Mouse (Mus musculus) forebrain, embryonic 16.5 days (tissue): ENCODE data around the gene Tex46. TPM values are rescaled to one million over a fixed set of nuclear protein-coding genes. Genes with fewer than 3 reads are reported as not detected.

Source experiments
- ATAC-seq: fragments of 200-750 bp; cut with Nextera tagmentation; 2 replicates; pipeline ENCODE4 v1.8.0; 2017; ENCODE audit warnings: mild to moderate bottlenecking, moderate library complexity
- H3K27ac ChIP-seq: fragments of 300-500 bp; sonication (generic); 2 replicates; pipeline ENCODE4 v1.5.1; 2014; ENCODE audit warnings: low read length, control low read depth
- H3K27me3 ChIP-seq: fragments of 300-500 bp; sonication (generic); replicated peaks from 2 replicates; pipeline ENCODE4 v1.6.1; 2014; ENCODE audit warnings: low read length; ENCODE audit not compliant: control insufficient read depth, insufficient read depth
- H3K36me3 ChIP-seq: fragments of 300-500 bp; sonication (generic); 2 replicates; pipeline ENCODE4 v1.6.1; 2014; ENCODE audit not compliant: control insufficient read depth, insufficient read depth
- H3K4me1 ChIP-seq: fragments of 300-500 bp; sonication (generic); replicated peaks from 2 replicates; pipeline ENCODE4 v1.6.1; 2014; ENCODE audit warnings: low read length; ENCODE audit not compliant: control insufficient read depth, insufficient read depth
- H3K4me2 ChIP-seq: fragments of 300-500 bp; sonication (generic); 2 replicates; pipeline ENCODE4 v1.6.1; 2014; ENCODE audit warnings: mild to moderate bottlenecking, low read length, control low read depth
- H3K4me3 ChIP-seq: fragments of 300-500 bp; sonication (generic); replicated peaks from 2 replicates; pipeline ENCODE4 v1.5.1; 2014; ENCODE audit warnings: mild to moderate bottlenecking, low read length, control low read depth
- H3K9ac ChIP-seq: fragments of 300-500 bp; sonication (generic); replicated peaks from 2 replicates; pipeline ENCODE4 v1.6.1; 2014; ENCODE audit warnings: low read depth, low read length, control low read depth
- H3K9me3 ChIP-seq: fragments of 300-500 bp; sonication (generic); 2 replicates; pipeline ENCODE4 v1.6.1; 2016; ENCODE audit warnings: low read length; ENCODE audit not compliant: control insufficient read depth
- WGBS: fragments of 180-500 bp; shearing (Covaris S2); extraction: QIAGEN DNeasy Blood & Tissue Kit; methylation state at CpG from one replicate; pipeline ENCODE4 v1.1.7; 2014; 5-methylcytosine and 5-hydroxymethylcytosine counted together
- polyA plus RNA-seq: library from polyadenylated mRNA; unstranded; fragments of >200 nt; fragmentation: Nextera tagmentation; extraction: Ambion mirVana; gene quantifications from 2 replicates; pipeline ENCODE4 v1.2.1, GENCODE M21; 2015

Tex46 gene
- polyA plus RNA-seq, 1 experiment from 2014 or later: not detected

GRCm38 (mm10) chr4:136638890-136639289 lies 28.7 kb downstream of the Tex46 start:
- H3K9ac ChIP-seq: 0 out of 2 replicates have a peak overlapping the region, but pooled peaks have one; percentile 5
- peaks cover 19% of the 10 kb centered on the region for H3K4me1 ChIP-seq
- H3K36me3 ChIP-seq: no peaks in the 10 kb centered on the region
- peaks cover 17% of the 10 kb centered on the region for H3K27me3 ChIP-seq
- no peaks in the 10 kb centered on the region for H3K9me3 ChIP-seq
- no peak overlapping the region for H3K27ac ChIP-seq
- WGBS: 2% methylated on average over 10 of the region's 10 CpGs
- H3K4me2 ChIP-seq: peak overlapping the region; percentile 25
- no peak overlapping the region for H3K4me3 ChIP-seq
- no peak for ATAC-seq

DNA sequence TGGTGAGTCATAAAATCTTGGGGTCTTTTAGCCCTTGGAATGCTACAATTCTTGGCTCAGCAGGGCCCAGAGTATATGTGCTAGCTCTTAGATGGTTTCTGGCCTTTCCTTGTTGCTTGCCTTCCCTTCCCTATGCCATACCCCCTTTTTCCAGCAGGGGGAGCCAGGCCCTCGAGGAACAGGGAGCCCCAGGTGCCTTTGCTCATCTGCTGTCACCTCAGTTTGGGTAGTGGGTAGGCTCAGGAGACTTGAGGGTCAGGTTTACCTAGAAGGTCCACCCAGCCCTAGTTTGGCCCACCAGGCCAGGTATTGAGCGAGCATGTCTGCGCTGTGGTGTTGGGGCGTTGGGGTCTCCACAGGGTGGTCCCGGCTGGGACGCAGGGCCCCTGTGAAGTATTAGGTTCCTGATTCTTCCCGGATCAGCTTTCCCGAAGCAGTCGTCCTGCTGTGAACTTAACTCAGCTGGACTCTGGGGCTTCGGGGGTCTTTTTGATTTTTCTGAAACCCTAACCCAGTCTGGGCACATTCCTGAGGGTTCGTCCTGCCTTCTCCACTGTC lies 38.8 kb downstream of the Tex46 start:
- 0 out of 2 replicates have a peak overlapping the region, but pooled peaks have one; percentile 1 for H3K9ac ChIP-seq
- H3K36me3 ChIP-seq: peaks cover 3% of the 10 kb centered on the region; the same call in 1 of the 2 replicates
- 16% methylated on average over 11 of the region's 11 CpGs for WGBS
- no peaks in the 10 kb centered on the region for H3K9me3 ChIP-seq
- no peak overlapping the region for H3K4me2 ChIP-seq
- no peak overlapping the region for H3K27ac ChIP-seq
- peaks cover 21% of the 10 kb centered on the region for H3K4me1 ChIP-seq
- no peaks in the 10 kb centered on the region for H3K27me3 ChIP-seq
- 0 out of 2 replicates have a peak, but pooled peaks have one; percentile 7 for ATAC-seq
- no peak overlapping the region for H3K4me3 ChIP-seq

- Histone ChIP-seq H3K4me3 (no peak overlapping the region), H3K27me3 (no peaks in the 10 kb centered on the region), H3K36me3 (peaks cover 4% of the 10 kb centered on the region; the same call in 1 of the 2 replicates), H3K4me2 (no peak overlapping the region), H3K27ac (no peak overlapping the region), H3K9ac (0 out of 2 replicates have a peak overlapping the region, but pooled peaks have one; percentile 1), H3K9me3 (no peaks in the 10 kb centered on the region), H3K4me1 (peaks cover 21% of the 10 kb centered on the region)
- no peak for ATAC-seq
- 37% methylated on average over 13 of the region's 13 CpGs for WGBS
These were observed 39.4 kb downstream of the Tex46 start for GRCm38 (mm10) chr4:136649480-136650196.

- H3K4me3 ChIP-seq: no peak overlapping the region
- ATAC-seq: no peak
- no peaks in the 10 kb centered on the region for H3K27me3 ChIP-seq
- H3K9ac ChIP-seq: no peak overlapping the region
- no peak overlapping the region for H3K4me2 ChIP-seq
- H3K27ac ChIP-seq: no peak overlapping the region
- H3K4me1 ChIP-seq: peaks cover 21% of the 10 kb centered on the region
- WGBS: 85% methylated on average over 8 of the region's 8 CpGs
- H3K36me3 ChIP-seq: peaks cover 8% of the 10 kb centered on the region; the same call in 1 of the 2 replicates
- no peaks in the 10 kb centered on the region for H3K9me3 ChIP-seq
These were observed 40.0 kb downstream of the Tex46 start for GRCm38 (mm10) chr4:136650261-136650660.

GRCm38 (mm10) chr4:136651357-136651811 lies 41.1 kb downstream of the Tex46 start:
- Histone ChIP-seq H3K4me1 (peaks cover 21% of the 10 kb centered on the region), H3K4me2 (no peak overlapping the region), H3K27ac (peak overlapping the region; percentile 75; the same call in 1 of the 2 replicates), H3K9me3 (no peaks in the 10 kb centered on the region), H3K27me3 (no peaks in the 10 kb centered on the region), H3K9ac (no peak overlapping the region), H3K4me3 (no peak overlapping the region), H3K36me3 (peaks cover 15% of the 10 kb centered on the region; the same call in 1 of the 2 replicates)
- 0 out of 2 replicates have a peak, but pooled peaks have one; percentile 18 for ATAC-seq
- WGBS: 67% methylated on average over 3 of the region's 3 CpGs

DNA sequence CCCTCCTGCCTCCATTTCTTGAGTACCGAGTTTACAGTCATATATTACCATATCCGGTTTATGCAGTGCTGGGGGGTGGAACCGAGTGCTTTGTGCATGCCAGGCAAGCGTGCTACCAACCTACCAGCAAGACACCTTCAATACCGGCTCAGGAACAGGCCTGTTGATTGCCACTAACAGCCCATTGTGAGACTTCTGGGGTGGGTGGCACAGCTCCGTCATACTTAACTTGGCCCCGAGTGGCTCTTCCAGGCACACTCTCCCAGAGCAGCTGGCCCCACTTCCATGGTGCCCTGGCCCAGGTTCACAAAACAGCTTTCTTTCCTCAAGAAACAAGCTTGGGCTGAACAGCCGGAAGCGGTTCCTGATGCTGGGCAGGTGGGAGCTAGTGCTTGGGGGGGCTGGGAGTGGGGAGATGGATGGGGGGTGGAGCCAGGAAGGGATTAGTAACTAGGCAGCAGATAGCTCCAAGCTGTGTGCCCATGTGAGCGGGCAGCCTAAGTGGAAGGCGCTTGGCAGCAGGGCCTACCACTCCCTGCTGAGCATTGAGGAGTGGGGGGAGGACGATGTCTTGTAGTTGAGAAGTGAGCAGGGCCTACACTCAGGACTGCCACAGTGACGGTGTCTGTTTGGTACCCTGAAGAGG lies 41.8 kb downstream of the Tex46 start:
- H3K4me1 ChIP-seq: peaks cover 21% of the 10 kb centered on the region
- H3K9ac ChIP-seq: no peak overlapping the region
- 36% methylated on average over 13 of the region's 13 CpGs for WGBS

GRCm38 (mm10) chr4:136652528-136652910 lies 42.3 kb downstream of the Tex46 start:
- Histone ChIP-seq H3K36me3 (peaks cover 23% of the 10 kb centered on the region; the same call in 1 of the 2 replicates), H3K4me1 (peaks cover 21% of the 10 kb centered on the region), H3K9me3 (no peaks in the 10 kb centered on the region), H3K4me3 (no peak overlapping the region), H3K9ac (peak overlapping the region; percentile 18; the same call in 1 of the 2 replicates), H3K27ac (peak overlapping the region; percentile 75), H3K4me2 (no peak overlapping the region), H3K27me3 (no peaks in the 10 kb centered on the region)
- ATAC-seq: no peak
- WGBS: 62% methylated on average over 11 of the region's 11 CpGs

More for the DNA sequence above, 41.8 kb downstream of the Tex46 start:
- Histone ChIP-seq H3K36me3 (peaks cover 22% of the 10 kb centered on the region; the same call in 1 of the 2 replicates), H3K4me2 (no peak overlapping the region), H3K27ac (peak overlapping the region; percentile 75), H3K27me3 (no peaks in the 10 kb centered on the region), H3K9me3 (no peaks in the 10 kb centered on the region), H3K4me3 (no peak overlapping the region)
- peak; percentile 75 for ATAC-seq

DNA sequence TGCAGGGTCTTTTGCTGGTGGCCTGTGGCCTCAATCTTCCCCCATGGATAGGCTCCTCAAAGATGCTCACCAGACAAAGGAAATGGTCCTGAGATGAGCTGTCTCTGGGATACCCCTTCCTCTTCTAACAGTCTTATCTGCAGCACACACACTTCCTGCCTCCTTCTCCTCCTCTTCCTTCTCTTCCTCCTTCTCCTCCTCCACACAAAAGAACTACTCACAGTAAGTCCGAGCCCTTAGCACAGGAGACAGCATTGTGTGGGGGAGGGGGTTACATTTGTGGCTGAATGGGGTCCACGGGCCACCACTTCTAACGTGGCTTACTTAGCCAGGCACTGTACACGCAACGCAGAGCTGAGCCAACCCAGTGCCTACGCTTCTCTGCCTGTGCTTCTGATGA lies 42.8 kb downstream of the Tex46 start:
- Histone ChIP-seq H3K4me3 (no peak overlapping the region), H3K36me3 (peaks cover 25% of the 10 kb centered on the region; the same call in 1 of the 2 replicates)
- no peak for ATAC-seq

DNA sequence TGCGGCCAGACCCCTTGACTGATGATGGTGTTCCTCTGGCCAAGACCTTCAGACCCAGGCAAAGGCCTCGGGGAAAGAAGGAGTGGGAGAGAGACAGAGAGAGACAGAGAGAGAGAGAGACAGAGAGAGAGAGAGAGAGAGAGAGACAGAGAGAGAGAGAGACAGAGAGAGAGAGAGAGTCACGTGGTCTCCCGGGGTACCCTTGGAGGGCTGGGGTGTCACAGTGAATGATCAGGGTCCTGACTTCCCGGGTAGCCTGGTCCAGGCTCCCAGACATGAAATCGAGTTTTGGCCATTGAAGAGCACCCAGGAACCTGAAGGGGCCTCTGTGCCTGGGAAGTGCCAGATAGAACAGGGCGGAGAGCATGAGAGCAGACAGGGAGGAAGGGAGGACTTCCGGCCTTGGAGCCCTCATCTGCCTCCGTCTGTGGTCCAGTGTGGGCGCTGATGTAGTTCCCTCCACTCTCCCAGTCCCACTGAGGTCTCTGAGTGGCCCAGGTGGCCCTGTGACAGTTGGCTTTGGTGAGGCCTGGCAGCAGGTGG lies 43.5 kb downstream of the Tex46 start:
- no peaks in the 10 kb centered on the region for H3K9me3 ChIP-seq
- H3K27me3 ChIP-seq: no peaks in the 10 kb centered on the region
- H3K27ac ChIP-seq: no peak overlapping the region
- H3K4me3 ChIP-seq: no peak overlapping the region
- ATAC-seq: no peak
- no peak overlapping the region for H3K4me2 ChIP-seq
- H3K4me1 ChIP-seq: peaks cover 21% of the 10 kb centered on the region
- WGBS: 90% methylated on average over 10 of the region's 10 CpGs
- H3K36me3 ChIP-seq: peaks cover 27% of the 10 kb centered on the region
- no peak overlapping the region for H3K9ac ChIP-seq

More for the DNA sequence above, 42.8 kb downstream of the Tex46 start:
- no peak overlapping the region for H3K4me2 ChIP-seq
- no peak overlapping the region for H3K9ac ChIP-seq
- peak overlapping the region; percentile 75 for H3K27ac ChIP-seq
- H3K27me3 ChIP-seq: no peaks in the 10 kb centered on the region
- H3K4me1 ChIP-seq: peaks cover 21% of the 10 kb centered on the region
- no peaks in the 10 kb centered on the region for H3K9me3 ChIP-seq
- WGBS: 62% methylated on average over 6 of the region's 6 CpGs
